Mouse (Mus musculus) kidney, adult 2 months (tissue): ENCODE measurements at regions not wholly inside any gene's neighbourhood (a gene's known extent, or its start where the extent isn't known, plus 50 kb on each side); places are given as distances from the start of the nearest gene placed in this dataset.

Experiments
- CTCF ChIP-seq: fragments of 200-500 bp; conservative IDR thresholded peaks from 2 replicates; pipeline ENCODE4 v1.5.1; 2011; ENCODE audit warnings: low read depth, mild to moderate bottlenecking, control low read depth, low read length, moderate library complexity, mixed read lengths; ENCODE audit not compliant: insufficient read depth, insufficient read length
- POLR2A ChIP-seq: fragments of 200-500 bp; IDR thresholded peaks from one replicate; pipeline ENCODE4 v1.6.1; 2011; ENCODE audit warnings: low read depth, low read length, control low read depth

GRCm38 (mm10) chr2:51016129-51016402 lies 132.8 kb downstream of the Rnd3 start:
- no peak for TF ChIP-seq CTCF
- no peak for TF ChIP-seq POLR2A
